Mouse (Mus musculus) MEL (cell line): ENCODE measurements at regions not wholly inside any gene's neighbourhood (a gene's known extent, or its start where the extent isn't known, plus 50 kb on each side); places are given as distances from the start of the nearest gene placed in this dataset.

Experiments
- DNase-seq: peaks from one replicate; pipeline ENCODE4 v3.0.0; 2011; ENCODE audit warnings: low read depth, low spot score
- H3K27ac ChIP-seq: 2 replicates; pipeline ENCODE4 v1.5.1; 2012; ENCODE audit warnings: low read depth, mild to moderate bottlenecking, control low read depth, low read length, moderate library complexity; ENCODE audit not compliant: control insufficient read depth
- H3K27me3 ChIP-seq, 2 experiments: fragments of 150-350 bp in 1 of 2; sonication (generic) in 1 of 2; 2 replicates each; pipeline ENCODE4 v1.6.1; 2012; ENCODE audit warnings: low read length in 2 of 2, mild to moderate bottlenecking in 2 of 2, improper control_type of control experiment in 1 of 2, moderate library complexity in 1 of 2; ENCODE audit not compliant: insufficient read depth in 2 of 2, control insufficient read depth in 1 of 2
- H3K36me3 ChIP-seq, 2 experiments: 2 replicates each; pipeline ENCODE4 v1.6.1; 2012 to 2014; ENCODE audit warnings: low read length in 2 of 2, improper control_type of control experiment in 1 of 2, inconsistent platforms in 1 of 2, mild to moderate bottlenecking in 1 of 2; ENCODE audit not compliant: insufficient read depth in 2 of 2, control insufficient read depth in 1 of 2
- H3K4me1 ChIP-seq, 2 experiments: fragments of 150-350 bp in 1 of 2; sonication (generic) in 1 of 2; 2 replicates each; pipeline ENCODE4 v1.6.1; 2012; ENCODE audit warnings: low read length in 2 of 2, improper control_type of control experiment in 1 of 2, mild to moderate bottlenecking in 1 of 2; ENCODE audit not compliant: insufficient read depth in 2 of 2, control insufficient read depth in 1 of 2
- H3K4me3 ChIP-seq, 2 experiments: fragments of 150-350 bp in 1 of 2; sonication (generic) in 1 of 2; 2 replicates each; pipeline ENCODE4 v1.5.1; 2012; ENCODE audit warnings: low read depth in 2 of 2, low read length in 2 of 2, mild to moderate bottlenecking in 2 of 2, moderate library complexity in 2 of 2, control low read depth in 1 of 2, improper control_type of control experiment in 1 of 2; ENCODE audit not compliant: control insufficient read depth in 1 of 2, insufficient read depth in 1 of 2
- H3K79me2 ChIP-seq: 2 replicates; pipeline ENCODE4 v1.6.1; 2012; ENCODE audit warnings: mild to moderate bottlenecking, low read length, moderate library complexity; ENCODE audit not compliant: control insufficient read depth, poor library complexity, insufficient read depth
- H3K9ac ChIP-seq: 2 replicates; pipeline ENCODE4 v1.6.1; 2012; ENCODE audit warnings: low read depth, mild to moderate bottlenecking, control low read depth, low read length, moderate library complexity; ENCODE audit not compliant: control insufficient read depth, poor library complexity, severe bottlenecking
- H3K9me3 ChIP-seq: fragments of 150-350 bp; sonication (generic); replicated peaks from 2 replicates; pipeline ENCODE4 v1.6.1; 2012; ENCODE audit warnings: mild to moderate bottlenecking, low read length, improper control_type of control experiment, moderate library complexity; ENCODE audit not compliant: insufficient read depth
- CHD1 ChIP-seq: IDR thresholded peaks from 2 replicates; pipeline ENCODE4 v1.6.1; 2012; ENCODE audit warnings: low read depth, mild to moderate bottlenecking, inconsistent platforms, low read length, improper control_type of control experiment
- CTCF ChIP-seq, 3 experiments: IDR thresholded peaks in 2 of 3; conservative IDR thresholded peaks in 1 of 3; 2 replicates each; pipeline ENCODE4 v1.5.1; 2011 to 2012; ENCODE audit warnings: low read length in 3 of 3, low read depth in 2 of 3, mild to moderate bottlenecking in 2 of 3, improper control_type of control experiment in 1 of 3, inconsistent platforms in 1 of 3, mixed read lengths in 1 of 3, moderate library complexity in 1 of 3; ENCODE audit not compliant: control insufficient read depth in 1 of 3, insufficient read depth in 1 of 3, poor library complexity in 1 of 3, severe bottlenecking in 1 of 3
- E2F4 ChIP-seq: IDR thresholded peaks from 2 replicates; pipeline ENCODE4 v1.6.1; 2011; ENCODE audit warnings: low read depth, low read length, improper control_type of control experiment, borderline replicate concordance
- ELF1 ChIP-seq: IDR thresholded peaks from 2 replicates; pipeline ENCODE4 v1.6.1; 2014; ENCODE audit warnings: low read depth, mild to moderate bottlenecking, inconsistent platforms, low read length, improper control_type of control experiment, moderate library complexity
- EP300 ChIP-seq, 2 experiments: IDR thresholded peaks; 2 replicates each; pipeline ENCODE4 v1.6.1; 2011; ENCODE audit warnings: improper control_type of control experiment in 2 of 2, low read length in 2 of 2, low read depth in 1 of 2, mild to moderate bottlenecking in 1 of 2
- GABPA ChIP-seq: IDR thresholded peaks from 2 replicates; pipeline ENCODE4 v1.6.1; 2012; ENCODE audit warnings: low read depth, mild to moderate bottlenecking, inconsistent platforms, low read length, improper control_type of control experiment, moderate library complexity
- GATA1 ChIP-seq: IDR thresholded peaks from 2 replicates; pipeline ENCODE4 v1.6.1; 2011; ENCODE audit warnings: low read depth, low read length, improper control_type of control experiment
- HCFC1 ChIP-seq: IDR thresholded peaks from 2 replicates; pipeline ENCODE4 v1.6.1; 2012; ENCODE audit warnings: low read depth, mild to moderate bottlenecking, inconsistent platforms, low read length, improper control_type of control experiment, moderate library complexity
- KAT2A ChIP-seq: conservative IDR thresholded peaks from 2 replicates; pipeline ENCODE4 v1.6.1; 2012; ENCODE audit warnings: low read depth, low read length, improper control_type of control experiment, inconsistent platforms
- MAFK ChIP-seq: IDR thresholded peaks from 2 replicates; pipeline ENCODE4 v1.6.1; 2011; ENCODE audit warnings: low read depth, mild to moderate bottlenecking, low read length, improper control_type of control experiment, borderline replicate concordance
- MAX ChIP-seq: IDR thresholded peaks from 2 replicates; pipeline ENCODE4 v1.6.1; 2011; ENCODE audit warnings: low read length, improper control_type of control experiment
- MAZ ChIP-seq: IDR thresholded peaks from 2 replicates; pipeline ENCODE4 v1.6.1; 2012; ENCODE audit warnings: low read depth, mild to moderate bottlenecking, inconsistent platforms, low read length, improper control_type of control experiment
- MXI1 ChIP-seq: IDR thresholded peaks from 2 replicates; pipeline ENCODE4 v1.6.1; 2011; ENCODE audit warnings: mild to moderate bottlenecking, low read depth, low read length, improper control_type of control experiment
- MYB ChIP-seq: IDR thresholded peaks from 2 replicates; pipeline ENCODE4 v1.6.1; 2011; ENCODE audit warnings: mild to moderate bottlenecking, low read depth, low read length, improper control_type of control experiment
- NELFE ChIP-seq: IDR thresholded peaks from 2 replicates; pipeline ENCODE4 v1.6.1; 2011; ENCODE audit warnings: low read depth, low read length, improper control_type of control experiment
- NRF1 ChIP-seq: IDR thresholded peaks from 2 replicates; pipeline ENCODE4 v1.6.1; 2014; ENCODE audit warnings: low read depth, mild to moderate bottlenecking, inconsistent platforms, low read length, improper control_type of control experiment, moderate library complexity; ENCODE audit not compliant: poor library complexity, insufficient read depth, severe bottlenecking
- RAD21 ChIP-seq: IDR thresholded peaks from 2 replicates; pipeline ENCODE4 v1.6.1; 2011; ENCODE audit warnings: mild to moderate bottlenecking, low read depth, low read length, improper control_type of control experiment
- RCOR1 ChIP-seq: IDR thresholded peaks from 2 replicates; pipeline ENCODE4 v1.6.1; 2012; ENCODE audit warnings: low read depth, mild to moderate bottlenecking, inconsistent platforms, low read length, improper control_type of control experiment
- SMC3 ChIP-seq: IDR thresholded peaks from 2 replicates; pipeline ENCODE4 v1.6.1; 2011; ENCODE audit warnings: low read depth, low read length, improper control_type of control experiment
- TAL1 ChIP-seq: IDR thresholded peaks from 2 replicates; pipeline ENCODE4 v1.6.1; 2012; ENCODE audit warnings: mild to moderate bottlenecking, inconsistent platforms, low read length, moderate library complexity, mixed read lengths
- TBP ChIP-seq: IDR thresholded peaks from 2 replicates; pipeline ENCODE4 v1.8.0; 2011; ENCODE audit warnings: low read depth, low read length, improper control_type of control experiment
- TCF12 ChIP-seq: IDR thresholded peaks from 2 replicates; pipeline ENCODE4 v1.6.1; 2014; ENCODE audit warnings: low read depth, mild to moderate bottlenecking, inconsistent platforms, low read length, improper control_type of control experiment, moderate library complexity
- UBTF ChIP-seq: IDR thresholded peaks from 2 replicates; pipeline ENCODE4 v1.6.1; 2012; ENCODE audit warnings: low read depth, mild to moderate bottlenecking, inconsistent platforms, low read length, improper control_type of control experiment, moderate library complexity, borderline replicate concordance; ENCODE audit not compliant: insufficient read depth
- ZC3H11A ChIP-seq: IDR thresholded peaks from 2 replicates; pipeline ENCODE4 v1.6.1; 2012; ENCODE audit warnings: low read depth, mild to moderate bottlenecking, inconsistent platforms, low read length, improper control_type of control experiment

DNA sequence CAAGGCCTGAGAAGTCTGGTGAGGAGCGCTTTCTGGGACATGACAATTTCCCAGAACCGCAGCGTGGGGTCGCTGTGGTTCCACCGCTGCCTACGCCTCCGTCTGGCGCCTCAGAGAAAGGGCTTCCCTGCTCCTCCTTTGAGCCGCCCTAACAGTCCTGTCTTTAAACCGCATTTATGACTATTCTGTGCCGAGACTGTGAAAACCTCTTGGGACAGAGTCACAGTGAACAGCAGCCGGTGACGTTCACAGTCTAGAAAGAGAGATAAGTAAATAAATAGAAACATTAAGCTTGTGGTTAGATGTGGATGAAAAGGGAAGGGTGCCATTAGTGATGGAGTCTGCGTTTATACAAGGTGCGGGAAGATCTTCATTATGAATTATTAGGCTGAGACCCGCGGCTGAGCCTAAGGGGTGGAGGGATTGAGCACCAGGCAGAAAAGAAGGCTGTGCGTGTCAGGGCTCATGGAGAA is 59.1 kb upstream of the Ssx2ip start:
- peak overlapping the region in 1 of 2 experiments; percentile 34; a peak in 2 of 4 replicates for H3K4me3 ChIP-seq
- peak; percentile 81 for DNase-seq
- no peak overlapping the region for H3K27ac ChIP-seq
- no peak for TF ChIP-seq NRF1
- TF ChIP-seq MAFK = no peak
- no peak for TF ChIP-seq NELFE
- TF ChIP-seq ELF1 = no peak
- TF ChIP-seq MAZ = no peak
- TF ChIP-seq MXI1 = no peak
- peak; percentile 91 for TF ChIP-seq SMC3
- TF ChIP-seq RCOR1 = no peak
- no peak for TF ChIP-seq EP300 (IDR thresholded peaks at IDR 0.05; ENCODE audit: low read depth in 1 of 2, low read length in 2 of 2)
- no peak for TF ChIP-seq GATA1
- peak; percentile 98 for TF ChIP-seq RAD21
- TF ChIP-seq TBP = no peak
- TF ChIP-seq MYB = no peak
- TF ChIP-seq TAL1 = no peak
- TF ChIP-seq KAT2A = no peak
- TF ChIP-seq CHD1 = no peak
- no peak for TF ChIP-seq TCF12
- TF ChIP-seq CTCF (IDR thresholded peaks at IDR 0.05 in 2 of 3, conservative IDR thresholded peaks at IDR 0.05 in 1 of 3; ENCODE audit: control insufficient read depth in 1 of 3, insufficient read depth in 1 of 3, low read depth in 2 of 3, low read length in 3 of 3, poor library complexity in 1 of 3, severe bottlenecking in 1 of 3) = peak; percentile 88 to 97 (median 96)
- no peak for TF ChIP-seq E2F4
- TF ChIP-seq UBTF = no peak
- no peak for TF ChIP-seq MAX
- peak; percentile 89 for TF ChIP-seq ZC3H11A
- no peak for TF ChIP-seq HCFC1
- TF ChIP-seq GABPA = no peak
- H3K9ac ChIP-seq = 0 out of 2 replicates have a peak overlapping the region, but pooled peaks have one; percentile 31
- no peaks in the 10 kb centered on the region for H3K36me3 ChIP-seq
- H3K4me1 ChIP-seq = no peaks in the 10 kb centered on the region
- no peaks in the 10 kb centered on the region for H3K9me3 ChIP-seq
- no peaks in the 10 kb centered on the region for H3K79me2 ChIP-seq
- H3K27me3 ChIP-seq = peaks cover 0 to 5% of the 10 kb centered on the region in 2 experiments; a peak in 2 of 4 replicates
